Mouse (Mus musculus) limb, embryonic 11.5 days (tissue): Measurements from ENCODE around the gene Srprb. TPM values are rescaled to one million over a fixed set of nuclear protein-coding genes. Genes with fewer than 3 reads are reported as not detected.

Source experiments
- ATAC-seq: fragments of 200-750 bp; cut with Nextera tagmentation; 2 replicates; pipeline ENCODE4 v1.8.0; 2017; ENCODE audit warnings: low read depth; ENCODE audit not compliant: insufficient number of reproducible peaks, low FRiP score, low TSS enrichment
- DNase-seq: peaks from one replicate; pipeline ENCODE4 v3.0.0-alpha.2; 2015; ENCODE audit warnings: low spot score
- H3K27ac ChIP-seq: fragments of 300-500 bp; sonication (generic); replicated peaks from 2 replicates; pipeline ENCODE4 v1.5.1; 2014; ENCODE audit warnings: low read depth, mild to moderate bottlenecking, low read length
- H3K27me3 ChIP-seq: fragments of 300-500 bp; sonication (generic); 2 replicates; pipeline ENCODE4 v1.6.1; 2014; ENCODE audit warnings: mild to moderate bottlenecking, low read length, mixed read lengths; ENCODE audit not compliant: control insufficient read depth, insufficient read depth
- H3K36me3 ChIP-seq: fragments of 300-500 bp; sonication (generic); 2 replicates; pipeline ENCODE4 v1.6.1; 2014; ENCODE audit warnings: mild to moderate bottlenecking, low read length, moderate library complexity, mixed read lengths; ENCODE audit not compliant: control insufficient read depth, insufficient read depth
- H3K4me1 ChIP-seq: fragments of 300-500 bp; sonication (generic); 2 replicates; pipeline ENCODE4 v1.6.1; 2014; ENCODE audit warnings: low read length, mixed read lengths; ENCODE audit not compliant: control insufficient read depth, insufficient read depth
- H3K4me2 ChIP-seq: fragments of 300-500 bp; sonication (generic); 2 replicates; pipeline ENCODE4 v1.6.1; 2014; ENCODE audit warnings: low read depth, mild to moderate bottlenecking, moderate library complexity; ENCODE audit not compliant: severe bottlenecking
- H3K4me3 ChIP-seq: fragments of 300-500 bp; sonication (generic); 2 replicates; pipeline ENCODE4 v1.5.1; 2014; ENCODE audit warnings: low read depth, low read length
- H3K9ac ChIP-seq: fragments of 300-500 bp; sonication (generic); 2 replicates; pipeline ENCODE4 v1.6.1; 2014; ENCODE audit warnings: mild to moderate bottlenecking, low read length
- H3K9me3 ChIP-seq: fragments of 300-500 bp; sonication (generic); 2 replicates; pipeline ENCODE4 v1.6.1; 2016; ENCODE audit warnings: low read length; ENCODE audit not compliant: control insufficient read depth
- WGBS: fragments of 180-500 bp; shearing (Covaris S2); extraction: QIAGEN DNeasy Blood & Tissue Kit; methylation state at CpG from one replicate; pipeline ENCODE4 v1.1.7; 2014; 5-methylcytosine and 5-hydroxymethylcytosine counted together
- polyA plus RNA-seq: library from polyadenylated mRNA; unstranded; fragments of >200 nt; fragmentation: Nextera tagmentation; extraction: Ambion mirVana; gene quantifications from 2 replicates; pipeline ENCODE4 v1.2.1, GENCODE M21; 2014

Gene Srprb
- polyA plus RNA-seq, 1 experiment from 2014 or later, result 66.0 TPM

DNA sequence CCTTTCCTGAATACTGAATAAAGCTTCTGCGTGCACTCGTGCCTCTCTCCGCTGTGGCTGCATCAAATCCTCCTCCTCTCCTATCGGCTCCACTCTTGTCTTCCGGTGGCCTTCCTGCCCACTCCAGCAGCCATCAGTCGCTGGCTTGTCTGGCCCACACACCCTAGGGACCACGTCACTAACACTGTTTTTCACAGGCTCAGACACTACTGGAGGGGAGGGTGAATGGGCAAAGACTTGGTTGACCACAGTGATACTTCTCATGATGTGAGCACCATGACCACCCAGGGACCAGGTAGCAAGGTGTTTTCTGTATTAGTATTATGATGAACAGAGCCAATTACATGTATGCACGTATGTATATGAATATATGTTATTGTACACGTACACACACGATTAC is 55.7 kb downstream of the Srprb start:
- WGBS, result 86% methylated on average over 10 of the region's 10 CpGs
- Histone ChIP-seq H3K36me3 (no peaks in the 10 kb centered on the region), H3K9ac (no peak overlapping the region), H3K4me3 (no peak overlapping the region), H3K4me1 (peaks cover 4% of the 10 kb centered on the region; the same call in 1 of the 2 replicates), H3K4me2 (no peak overlapping the region), H3K27me3 (no peaks in the 10 kb centered on the region), H3K27ac (no peak overlapping the region), H3K9me3 (no peaks in the 10 kb centered on the region)
- ATAC-seq, result no peak
- DNase-seq, result no peak

GRCm38 (mm10) chr9:103145351-103145750 is 56.6 kb downstream of the Srprb start:
- Histone ChIP-seq H3K9me3 (no peaks in the 10 kb centered on the region), H3K4me1 (peaks cover 4% of the 10 kb centered on the region; the same call in 1 of the 2 replicates), H3K36me3 (no peaks in the 10 kb centered on the region), H3K4me3 (no peak overlapping the region), H3K4me2 (no peak overlapping the region), H3K27ac (no peak overlapping the region), H3K27me3 (no peaks in the 10 kb centered on the region), H3K9ac (no peak overlapping the region)
- no peak for ATAC-seq
- WGBS, result 18% methylated on average over 5 of the region's 5 CpGs
- no peak for DNase-seq

GRCm38 (mm10) chr9:103143881-103144280 is 58.1 kb downstream of the Srprb start:
- ATAC-seq (no peak), DNase-seq (no peak)
- Histone ChIP-seq H3K9me3 (no peaks in the 10 kb centered on the region), H3K9ac (no peak overlapping the region), H3K4me1 (peaks cover 4% of the 10 kb centered on the region; the same call in 1 of the 2 replicates), H3K27me3 (no peaks in the 10 kb centered on the region), H3K27ac (no peak overlapping the region), H3K4me2 (no peak overlapping the region), H3K4me3 (no peak overlapping the region), H3K36me3 (no peaks in the 10 kb centered on the region)
- WGBS, result 60% methylated on average over 4 of the region's 4 CpGs

- peaks cover 4% of the 10 kb centered on the region; the same call in 1 of the 2 replicates for H3K4me1 ChIP-seq
- no peak for DNase-seq
- H3K4me2 ChIP-seq, result no peak overlapping the region
- no peak overlapping the region for H3K4me3 ChIP-seq
- no peak overlapping the region for H3K27ac ChIP-seq
- H3K9ac ChIP-seq, result no peak overlapping the region
- WGBS, result 96% methylated on average over 7 of the region's 7 CpGs
- H3K36me3 ChIP-seq, result no peaks in the 10 kb centered on the region
- no peaks in the 10 kb centered on the region for H3K9me3 ChIP-seq
- no peaks in the 10 kb centered on the region for H3K27me3 ChIP-seq
- no peak for ATAC-seq
These were observed 60.7 kb downstream of the Srprb start for GRCm38 (mm10) chr9:103141266-103141665.

- H3K27me3 ChIP-seq, result no peaks in the 10 kb centered on the region
- ATAC-seq, result no peak
- H3K9me3 ChIP-seq, result no peaks in the 10 kb centered on the region
- H3K4me1 ChIP-seq, result peaks cover 3% of the 10 kb centered on the region; the same call in 1 of the 2 replicates
- H3K4me3 ChIP-seq, result no peak overlapping the region
- no peak for DNase-seq
- H3K36me3 ChIP-seq, result no peaks in the 10 kb centered on the region
- H3K27ac ChIP-seq, result no peak overlapping the region
- no peak overlapping the region for H3K9ac ChIP-seq
- H3K4me2 ChIP-seq, result no peak overlapping the region
- 84% methylated on average over 6 of the region's 6 CpGs for WGBS
These were observed 61.6 kb downstream of the Srprb start for GRCm38 (mm10) chr9:103140384-103140783.

GRCm38 (mm10) chr9:103139481-103139880 is 62.5 kb downstream of the Srprb start:
- Histone ChIP-seq H3K36me3 (no peaks in the 10 kb centered on the region), H3K4me3 (no peak overlapping the region), H3K4me2 (no peak overlapping the region), H3K27me3 (no peaks in the 10 kb centered on the region), H3K27ac (no peak overlapping the region), H3K9me3 (no peaks in the 10 kb centered on the region), H3K4me1 (peaks cover 3% of the 10 kb centered on the region; the same call in 1 of the 2 replicates), H3K9ac (no peak overlapping the region)
- 61% methylated on average over 6 of the region's 6 CpGs for WGBS
- DNase-seq (no peak), ATAC-seq (no peak)

Other genes with a start within 250 kb of the Srprb start
- 0.54 and 0.60 TPM in 2 replicates for gene Slco2a1, start 213.4 kb downstream of the Srprb start, polyA plus RNA-seq
- gene Rab6b, start 90.3 kb downstream of the Srprb start, polyA plus RNA-seq, result 0.87 and 1.9 TPM in 2 replicates
- not detected in 2 replicates for gene Gm20425, start 28.2 kb upstream of the Srprb start, polyA plus RNA-seq
- gene Trf, start 28.3 kb upstream of the Srprb start, polyA plus RNA-seq, result 9.7 and 11.7 TPM in 2 replicates
- gene 1300017J02Rik, start 102.9 kb upstream of the Srprb start, polyA plus RNA-seq, result 1.9 and 3.1 TPM in 2 replicates
- 83.1 and 102 TPM in 2 replicates for gene Topbp1, start 103.1 kb upstream of the Srprb start, polyA plus RNA-seq
- gene Cdv3, start 163.7 kb upstream of the Srprb start, polyA plus RNA-seq, result 123 and 139 TPM in 2 replicates